Mouse (Mus musculus) heart, adult 2 months (tissue): ENCODE results near the gene Ugt1a10. TPM values are rescaled to one million over a fixed set of nuclear protein-coding genes. Genes with fewer than 3 reads are reported as not detected.
A peak's percentile ranks its signal among the peaks of the same experiment; 100 is the strongest.
"Not testable (repeated sequence)": the region's sequence is repeated elsewhere in the genome, so short reads cannot be mapped to it uniquely, and the experiment has no call there.

ENCODE experiments used
- DNase-seq, 2 experiments: peaks; one replicate each; pipeline ENCODE4 v3.0.0; 2021
- H3K27ac ChIP-seq: fragments of 200-600 bp; 2 replicates; pipeline ENCODE4 v1.8.1; 2022
- H3K27me3 ChIP-seq: fragments of 200-500 bp; 2 replicates; pipeline ENCODE4 v1.6.1; 2012; ENCODE audit warnings: mild to moderate bottlenecking, low read length, inconsistent platforms, mixed read lengths; ENCODE audit not compliant: control insufficient read depth, insufficient read depth
- H3K36me3 ChIP-seq: fragments of 200-500 bp; 2 replicates; pipeline ENCODE4 v1.6.1; 2012; ENCODE audit warnings: low read length, inconsistent platforms; ENCODE audit not compliant: control insufficient read depth, insufficient read depth
- H3K4me1 ChIP-seq: fragments of 200-500 bp; 2 replicates; pipeline ENCODE4 v1.6.1; 2011; ENCODE audit warnings: low read length; ENCODE audit not compliant: control insufficient read depth, insufficient read depth
- H3K4me3 ChIP-seq: fragments of 200-600 bp; 2 replicates; pipeline ENCODE4 v1.8.1; 2022
- H3K79me2 ChIP-seq: fragments of 200-500 bp; replicated peaks from 2 replicates; pipeline ENCODE4 v1.6.1; 2012; ENCODE audit warnings: mild to moderate bottlenecking, inconsistent platforms, low read length, moderate library complexity, mixed read lengths; ENCODE audit not compliant: control insufficient read depth, insufficient read depth
- H3K9ac ChIP-seq: fragments of 200-500 bp; 2 replicates; pipeline ENCODE4 v1.6.1; 2012; ENCODE audit warnings: low read depth, mild to moderate bottlenecking, control low read depth, inconsistent platforms, low read length, mixed read lengths
- CTCF ChIP-seq: fragments of 200-600 bp; IDR thresholded peaks from 2 replicates; pipeline ENCODE4 v1.8.1; 2022; ENCODE audit warnings: antibody characterized with exemption, mild to moderate bottlenecking, moderate library complexity
- EP300 ChIP-seq: fragments of 200-500 bp; IDR thresholded peaks from 2 replicates; pipeline ENCODE4 v1.6.1; 2011; ENCODE audit warnings: low read depth, low read length, control low read depth; ENCODE audit not compliant: insufficient read depth
- POLR2A ChIP-seq: fragments of 200-500 bp; IDR thresholded peaks from 2 replicates; pipeline ENCODE4 v1.6.1; 2011; ENCODE audit warnings: mild to moderate bottlenecking, low read depth, low read length, control low read depth; ENCODE audit not compliant: insufficient read depth
- WGBS: fragments of 180-500 bp; shearing (Covaris S2); methylation state at CpG from one replicate; pipeline ENCODE4 v1.1.7; 2018; 5-methylcytosine and 5-hydroxymethylcytosine counted together
- intact Hi-C: fragments of 180-260 bp; cut with DNase I; formaldehyde crosslinking; loops from one replicate; pipeline ENCODE4 v1.15.1; 2025
- polyA plus RNA-seq: library from polyadenylated mRNA; depleted of rRNA; stranded (reverse); fragments of >200 nt; gene quantifications from 2 replicates; pipeline ENCODE4 v1.2.3, GENCODE M21; 2012
- total RNA-seq, 2 experiments: library from RNA; stranded (reverse); gene quantifications; 2 replicates each; pipeline ENCODE4 v1.2.3; 2021

Gene Ugt1a10
- total and polyA plus RNA-seq, 3 experiments: not detected

DNA sequence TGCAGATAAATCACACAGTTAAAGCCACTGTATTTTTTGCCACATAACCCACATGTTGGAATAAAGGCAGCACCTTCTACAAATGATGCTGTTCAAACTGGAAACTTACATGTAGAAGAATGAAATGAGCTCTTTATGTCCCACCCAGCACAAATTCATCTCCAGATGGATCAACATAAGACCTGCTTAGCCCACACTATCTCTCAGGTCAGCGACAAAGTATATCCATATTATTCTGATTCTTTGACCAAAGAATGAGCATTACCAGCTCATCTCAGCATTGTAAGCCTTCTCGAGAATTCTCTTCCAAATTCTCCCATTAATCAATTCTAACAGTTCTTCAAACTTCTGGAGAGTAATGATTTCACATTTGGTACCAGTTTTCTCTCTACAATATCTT is 167.0 kb downstream of the Ugt1a10 start:
- Histone ChIP-seq H3K4me1 (no peaks in the 10 kb centered on the region), H3K79me2 (no peaks in the 10 kb centered on the region), H3K36me3 (no peaks in the 10 kb centered on the region), H3K9ac (no peak overlapping the region), H3K4me3 (no peak overlapping the region), H3K27ac (no peak overlapping the region), H3K27me3 (no peaks in the 10 kb centered on the region)
- whole genome bisulfite sequencing: 34% methylated on average over 2 of the region's 2 CpGs
- no peak for DNase-seq
- intact Hi-C loops: no loop called here
- no peak for TF ChIP-seq POLR2A
- TF ChIP-seq CTCF: no peak
- TF ChIP-seq EP300: no peak

DNA sequence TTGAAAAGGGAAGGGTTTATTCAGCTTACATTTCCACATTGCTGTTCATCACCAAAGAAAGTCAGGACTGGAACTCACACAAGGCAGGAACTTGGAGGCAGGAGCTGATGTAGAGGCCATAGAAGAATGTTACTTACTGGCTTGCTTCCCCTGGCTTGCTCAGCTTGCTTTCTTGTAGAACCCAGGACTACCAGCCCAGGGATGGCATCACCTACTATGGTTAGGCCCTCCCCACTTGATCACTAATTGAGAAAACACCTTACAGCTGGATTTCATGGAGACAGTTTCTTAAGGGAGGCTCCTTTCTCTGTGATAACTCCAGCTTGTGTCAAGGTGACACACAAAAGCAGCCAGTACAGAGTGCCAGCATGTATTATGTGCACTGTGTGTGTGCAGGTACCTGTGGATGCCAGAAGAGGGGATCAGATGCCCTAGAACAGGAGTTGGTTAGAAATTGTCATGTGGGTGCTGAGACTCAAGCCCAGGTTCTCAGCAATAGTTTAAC is 167.9 kb downstream of the Ugt1a10 start:
- H3K4me3 ChIP-seq, H3K79me2 ChIP-seq, intact Hi-C loops, H3K4me1 ChIP-seq, H3K27ac ChIP-seq, H3K36me3 ChIP-seq, H3K27me3 ChIP-seq, H3K9ac ChIP-seq, DNase-seq: not testable (repeated sequence)

DNA sequence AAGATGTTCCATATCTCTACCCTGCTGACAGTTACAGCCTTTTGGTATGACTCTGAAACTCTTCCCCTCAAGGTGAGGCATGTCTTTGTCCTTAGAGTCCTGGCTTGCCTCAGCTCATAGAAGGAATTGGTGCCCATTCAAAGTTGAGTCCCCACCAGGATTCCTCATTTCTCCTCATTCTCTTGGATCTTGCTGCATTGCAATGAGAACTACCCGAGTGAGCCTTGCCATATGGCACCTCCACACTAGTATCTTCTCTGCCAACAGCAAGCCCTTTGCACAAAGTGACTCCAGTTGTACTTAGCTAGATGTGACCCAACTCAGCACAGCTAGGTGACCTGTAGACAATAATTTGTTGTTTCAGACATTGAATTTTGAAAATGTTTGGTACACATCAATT is 168.4 kb downstream of the Ugt1a10 start:
- DNase-seq: peak; percentile 25 to 27
- Histone ChIP-seq H3K4me3 (no peak overlapping the region), H3K27ac (no peak overlapping the region), H3K36me3 (no peaks in the 10 kb centered on the region), H3K4me1 (no peaks in the 10 kb centered on the region), H3K9ac (no peak overlapping the region), H3K27me3 (no peaks in the 10 kb centered on the region), H3K79me2 (no peaks in the 10 kb centered on the region)
- intact Hi-C loops: no loop called here
- TF ChIP-seq POLR2A (no peak), EP300 (no peak), CTCF (no peak)
- 24% methylated on average over 1 of the region's 1 CpGs for WGBS

DNA sequence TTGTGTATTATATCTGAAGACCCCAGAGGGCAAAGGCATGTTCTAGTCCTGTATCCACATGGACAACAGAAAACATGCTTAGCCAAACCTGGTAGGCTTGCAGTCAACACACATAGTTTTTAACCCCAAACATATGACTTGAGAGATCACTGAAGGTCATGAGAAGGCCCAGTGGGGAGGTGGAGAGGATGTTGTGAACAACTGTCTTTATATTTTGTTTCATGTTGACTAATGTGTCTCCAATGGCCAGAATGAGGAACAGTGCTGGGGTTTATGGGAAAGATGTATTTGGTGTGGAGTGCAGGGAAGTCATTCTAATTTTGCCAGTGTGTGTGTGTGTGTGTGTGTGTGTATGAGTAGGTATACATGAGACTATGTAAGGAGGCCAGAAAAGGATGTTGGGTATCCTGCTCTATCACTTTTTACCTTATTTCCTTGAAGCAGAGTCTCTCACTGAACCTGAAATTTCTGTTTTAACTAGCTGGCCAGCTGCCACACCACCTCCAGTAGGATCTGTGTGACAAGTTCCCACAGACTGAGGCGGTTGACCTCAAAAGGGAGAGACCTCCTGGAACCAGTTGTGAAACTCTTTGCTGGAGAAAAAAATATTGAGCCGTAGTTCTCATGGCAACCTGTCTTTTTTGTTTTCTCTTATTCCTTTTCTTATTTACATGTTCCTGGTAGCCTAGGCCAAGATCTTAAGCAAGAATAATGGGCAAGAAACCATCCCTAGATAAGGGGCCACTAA is 169.0 kb downstream of the Ugt1a10 start:
- no peak overlapping the region for H3K9ac ChIP-seq
- DNase-seq: peak; percentile 24 to 34
- H3K79me2 ChIP-seq: no peaks in the 10 kb centered on the region
- no peaks in the 10 kb centered on the region for H3K4me1 ChIP-seq
- no peak for TF ChIP-seq EP300
- no peak for TF ChIP-seq CTCF
- TF ChIP-seq POLR2A: no peak
- H3K4me3 ChIP-seq: no peak overlapping the region
- H3K27me3 ChIP-seq: no peaks in the 10 kb centered on the region
- intact Hi-C loops: no loop called here
- WGBS: 56% methylated on average over 2 of the region's 2 CpGs
- H3K27ac ChIP-seq: no peak overlapping the region
- H3K36me3 ChIP-seq: no peaks in the 10 kb centered on the region

DNA sequence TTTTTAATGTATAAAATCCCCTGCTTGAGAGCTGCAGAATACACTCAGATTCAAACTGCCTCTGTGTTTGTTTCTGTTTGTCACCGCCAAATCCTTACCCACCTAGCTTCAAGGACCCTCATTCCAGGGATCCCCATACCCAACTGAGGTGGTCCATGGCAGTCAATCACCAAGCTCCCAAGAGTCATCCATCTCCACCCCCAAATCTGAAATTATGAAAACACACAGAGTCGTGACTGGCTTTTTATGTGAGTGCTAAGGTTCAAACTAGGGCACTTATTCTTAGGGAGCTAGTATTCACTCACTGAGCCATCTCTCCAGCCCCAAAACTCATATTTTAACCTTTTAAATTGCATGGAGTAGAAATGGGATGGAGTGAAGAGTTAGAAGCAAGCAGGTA is 170.1 kb downstream of the Ugt1a10 start:
- H3K4me3 ChIP-seq, H3K9ac ChIP-seq, H3K27me3 ChIP-seq, H3K36me3 ChIP-seq, H3K27ac ChIP-seq, DNase-seq, H3K4me1 ChIP-seq, H3K79me2 ChIP-seq, intact Hi-C loops: not testable (repeated sequence)
- 24% methylated on average over 2 of the region's 2 CpGs for WGBS

DNA sequence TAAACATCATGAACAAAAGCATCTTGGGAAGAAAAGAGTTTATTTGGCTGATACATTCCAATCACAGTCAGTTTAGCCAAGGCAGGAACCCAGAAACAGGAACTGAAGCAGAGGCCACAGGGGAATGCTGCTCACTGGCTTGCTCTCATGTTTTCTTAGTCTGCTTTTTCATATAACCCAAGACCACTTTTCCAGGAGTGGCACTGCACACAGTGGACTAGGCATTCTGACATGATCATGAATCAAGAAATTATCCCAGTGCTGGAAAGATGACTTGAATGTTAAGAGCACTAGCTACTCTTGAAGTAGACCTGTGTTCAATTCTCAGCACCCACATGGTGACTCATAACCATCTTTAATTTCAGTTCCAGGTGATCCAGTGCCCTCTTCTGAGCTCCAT is 170.6 kb downstream of the Ugt1a10 start:
- no peak overlapping the region for H3K9ac ChIP-seq
- no peaks in the 10 kb centered on the region for H3K27me3 ChIP-seq
- TF ChIP-seq CTCF: no peak
- no peak for TF ChIP-seq EP300
- no peaks in the 10 kb centered on the region for H3K36me3 ChIP-seq
- peak in 1 of 2 experiments; percentile 3 for DNase-seq
- H3K27ac ChIP-seq: no peak overlapping the region
- no peak overlapping the region for H3K4me3 ChIP-seq
- no peaks in the 10 kb centered on the region for H3K4me1 ChIP-seq
- intact Hi-C loops: no loop called here
- no peaks in the 10 kb centered on the region for H3K79me2 ChIP-seq
